ENCODE assay signal across 27 mouse cellular contexts in the genomic region with DNA sequence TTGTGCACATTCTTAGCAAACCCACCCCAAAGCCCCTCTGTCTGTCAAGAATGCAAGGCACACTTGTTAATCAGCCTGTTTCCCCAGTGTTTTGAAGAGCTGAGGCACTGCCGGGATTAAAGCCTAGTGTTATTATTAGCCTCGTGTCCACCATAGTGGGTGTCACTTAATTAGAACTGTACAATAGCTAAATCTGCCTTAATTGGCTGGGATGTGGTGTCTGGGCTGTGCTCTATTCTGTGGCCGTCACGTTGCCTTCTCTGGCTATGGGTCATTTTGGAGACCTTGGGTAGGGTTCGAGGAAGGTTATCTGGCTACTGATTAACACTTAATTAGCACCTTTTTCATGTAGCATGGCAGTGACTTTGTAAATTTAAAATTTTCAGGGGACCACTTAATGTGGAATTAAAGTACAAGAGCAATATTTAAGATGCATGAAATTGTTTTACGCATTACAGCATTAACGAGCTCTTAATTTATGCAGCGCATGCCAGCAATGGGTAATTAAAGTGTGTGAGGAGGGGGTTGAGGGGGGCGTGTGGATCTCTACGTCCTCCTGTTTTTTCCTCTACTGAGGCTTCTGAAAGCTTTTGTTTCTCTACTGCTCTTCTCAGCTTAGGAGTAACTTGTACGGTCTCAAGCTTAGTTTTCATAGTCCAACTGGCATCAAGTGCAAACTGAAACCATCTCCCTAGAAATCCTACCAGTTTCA.
DNase-seq lines count a peak whose midpoint lies in the region; ATAC-seq and TF ChIP-seq lines count a peak whose summit lies in the region.
"Had no signal": no experiment of that assay in that cellular context is flagged by ENCODE, and none has a peak within 500 bp of the region (broad histone marks: within the 10 kb centered on the region; RNA-seq: fewer than 3 reads in every experiment).

No protein-coding gene starts in this region.

- H3K36me3 ChIP-seq in midbrain, embryonic 14.5 days (ENCODE audit: control insufficient read depth, insufficient read depth, low read length): no peaks in the 10 kb centered on the region
- no peaks in the 10 kb centered on the region for H3K36me3 ChIP-seq in midbrain, postnatal 0 days (ENCODE audit: insufficient read depth, low read length)
- no peaks in the 10 kb centered on the region for H3K36me3 ChIP-seq in forebrain, embryonic 13.5 days (ENCODE audit: poor library complexity, severe bottlenecking)
- H3K36me3 ChIP-seq in forebrain, embryonic 16.5 days (ENCODE audit: control insufficient read depth, insufficient read depth): no peaks in the 10 kb centered on the region
- H3K36me3 ChIP-seq: embryonic facial prominence, embryonic 12.5 days; embryonic facial prominence, embryonic 15.5 days; heart, embryonic 12.5 days; heart, embryonic 15.5 days; hindbrain, embryonic 10.5 days; hindbrain, embryonic 13.5 days; intestine, embryonic 15.5 days had no signal

- DNase-seq in midbrain, embryonic 14.5 days: peak; percentile 20
- DNase-seq in midbrain, postnatal 0 days (ENCODE audit: low spot score): no peak
- no peak for DNase-seq in gastrocnemius, postnatal 36 days
- no peak for DNase-seq in spleen, adult 12 weeks (ENCODE audit: low spot score)
- no peak for DNase-seq in heart, adult 18-20 months
- DNase-seq: adrenal gland, postnatal 10 days; adrenal gland, postnatal 36 days; cerebellum, adult 11 months; cerebellum, adult 2 months; cerebellum, adult 9-11 months; cerebellum, postnatal 25 days; gastrocnemius, postnatal 10 days; heart, postnatal 10 days; heart, postnatal 36 days; kidney, adult 11 months had no signal

- intact Hi-C loops in gastrocnemius, postnatal 36 days (cut with DNase I): no loop called here

- H3K4me2 ChIP-seq in midbrain, embryonic 14.5 days (ENCODE audit: low read length): no peak overlapping the region
- H3K4me2 ChIP-seq in midbrain, postnatal 0 days (ENCODE audit: low read depth, low read length, poor library complexity, severe bottlenecking): no peak overlapping the region
- H3K4me2 ChIP-seq in forebrain, embryonic 13.5 days: no peak overlapping the region
- no peak overlapping the region for H3K4me2 ChIP-seq in forebrain, embryonic 16.5 days (ENCODE audit: low read length)
- H3K4me2 ChIP-seq: embryonic facial prominence, embryonic 12.5 days; embryonic facial prominence, embryonic 15.5 days; heart, embryonic 12.5 days; heart, embryonic 15.5 days; hindbrain, embryonic 13.5 days; intestine, embryonic 15.5 days had no signal

- H3K9me3 ChIP-seq in midbrain, embryonic 14.5 days (ENCODE audit: control insufficient read depth, low read length): no peaks in the 10 kb centered on the region
- no peaks in the 10 kb centered on the region for H3K9me3 ChIP-seq in midbrain, postnatal 0 days (ENCODE audit: low read length)
- no peaks in the 10 kb centered on the region for H3K9me3 ChIP-seq in forebrain, embryonic 13.5 days (replicated peaks)
- H3K9me3 ChIP-seq in forebrain, embryonic 16.5 days (ENCODE audit: control insufficient read depth, low read length): no peaks in the 10 kb centered on the region; the same call in none of the 2 replicates
- H3K9me3 ChIP-seq: embryonic facial prominence, embryonic 12.5 days; embryonic facial prominence, embryonic 15.5 days; heart, embryonic 12.5 days; heart, embryonic 15.5 days; intestine, embryonic 15.5 days had no signal

- WGBS in midbrain, embryonic 14.5 days: 58% methylated on average over 11 of the region's 11 CpGs
- 59% methylated on average over 11 of the region's 11 CpGs for WGBS in midbrain, postnatal 0 days
- 27% methylated on average over 11 of the region's 11 CpGs for WGBS in forebrain, embryonic 13.5 days
- WGBS in forebrain, embryonic 16.5 days: 24% methylated on average over 11 of the region's 11 CpGs

- TF ChIP-seq CTCF in midbrain, postnatal 0 days (IDR thresholded peaks at IDR 0.05): no peak

- H3K27me3 ChIP-seq in midbrain, embryonic 14.5 days (ENCODE audit: control insufficient read depth, insufficient read depth, low read length): no peaks in the 10 kb centered on the region
- no peaks in the 10 kb centered on the region for H3K27me3 ChIP-seq in midbrain, postnatal 0 days (ENCODE audit: insufficient read depth, low read length)
- no peaks in the 10 kb centered on the region for H3K27me3 ChIP-seq in forebrain, embryonic 13.5 days
- H3K27me3 ChIP-seq in forebrain, embryonic 16.5 days (replicated peaks; ENCODE audit: control insufficient read depth, insufficient read depth, low read length): no peaks in the 10 kb centered on the region
- H3K27me3 ChIP-seq: embryonic facial prominence, embryonic 12.5 days; embryonic facial prominence, embryonic 15.5 days; heart, embryonic 15.5 days; hindbrain, embryonic 13.5 days had no signal

- peaks cover 9% of the 10 kb centered on the region; the same call in 1 of the 2 replicates for H3K4me1 ChIP-seq in midbrain, embryonic 14.5 days (ENCODE audit: control insufficient read depth, insufficient read depth, low read length)
- no peaks in the 10 kb centered on the region for H3K4me1 ChIP-seq in midbrain, postnatal 0 days (ENCODE audit: insufficient read depth, low read length)
- H3K4me1 ChIP-seq in forebrain, embryonic 13.5 days: peaks cover 22% of the 10 kb centered on the region
- peaks cover 4% of the 10 kb centered on the region for H3K4me1 ChIP-seq in forebrain, embryonic 16.5 days (replicated peaks; ENCODE audit: control insufficient read depth, insufficient read depth, low read length)
- H3K4me1 ChIP-seq: heart, embryonic 15.5 days had no signal

- no peak overlapping the region for H3K4me3 ChIP-seq in midbrain, embryonic 14.5 days (replicated peaks; ENCODE audit: low read depth, low read length)
- H3K4me3 ChIP-seq in midbrain, postnatal 0 days (ENCODE audit: low read depth, low read length): no peak overlapping the region
- no peak overlapping the region for H3K4me3 ChIP-seq in forebrain, embryonic 13.5 days
- H3K4me3 ChIP-seq in forebrain, embryonic 16.5 days (replicated peaks; ENCODE audit: low read length): no peak overlapping the region
- H3K4me3 ChIP-seq: embryonic facial prominence, embryonic 12.5 days; embryonic facial prominence, embryonic 15.5 days; heart, embryonic 12.5 days; heart, embryonic 15.5 days; hindbrain, embryonic 10.5 days; hindbrain, embryonic 13.5 days; intestine, embryonic 15.5 days had no signal

- ATAC-seq in midbrain, embryonic 14.5 days (ENCODE audit: low FRiP score, low TSS enrichment): no peak
- no peak for ATAC-seq in midbrain, postnatal 0 days (ENCODE audit: low FRiP score)
- peak; percentile 86 for ATAC-seq in forebrain, embryonic 13.5 days
- peak; percentile 78 for ATAC-seq in forebrain, embryonic 16.5 days
- ATAC-seq: activated CD4-positive, CD25-positive, alpha-beta regulatory T cell, adult 4 months; CD4-positive, CD25-positive, alpha-beta regulatory T cell, adult 4 months; hindbrain, embryonic 16.5 days; intestine, embryonic 15.5 days had no signal

- no peak overlapping the region for H3K9ac ChIP-seq in midbrain, embryonic 14.5 days (replicated peaks; ENCODE audit: low read length)
- H3K9ac ChIP-seq in midbrain, postnatal 0 days (replicated peaks; ENCODE audit: low read length, poor library complexity, severe bottlenecking): no peak overlapping the region
- H3K9ac ChIP-seq in forebrain, embryonic 13.5 days: no peak overlapping the region
- H3K9ac ChIP-seq in forebrain, embryonic 16.5 days (replicated peaks; ENCODE audit: low read depth, low read length): no peak overlapping the region
- H3K9ac ChIP-seq: embryonic facial prominence, embryonic 12.5 days; embryonic facial prominence, embryonic 15.5 days; heart, embryonic 12.5 days; heart, embryonic 15.5 days; hindbrain, embryonic 13.5 days; intestine, embryonic 15.5 days had no signal

- no peak overlapping the region for H3K27ac ChIP-seq in midbrain, embryonic 14.5 days (replicated peaks; ENCODE audit: low read depth, low read length)
- H3K27ac ChIP-seq in midbrain, postnatal 0 days (ENCODE audit: low read depth, low read length): no peak overlapping the region
- peak overlapping the region; percentile 48 for H3K27ac ChIP-seq in forebrain, embryonic 13.5 days
- H3K27ac ChIP-seq in forebrain, embryonic 16.5 days (ENCODE audit: low read length): no peak overlapping the region
- H3K27ac ChIP-seq: embryonic facial prominence, embryonic 12.5 days; embryonic facial prominence, embryonic 15.5 days; heart, embryonic 15.5 days; hindbrain, embryonic 10.5 days; hindbrain, embryonic 13.5 days; intestine, embryonic 15.5 days had no signal

Comparison
In these comparisons a context has a peak if more than half of its experiments do, and no peak if none do; other contexts are left out.
1. ATAC-seq: peak in forebrain, embryonic 13.5 days (single experiment) and forebrain, embryonic 16.5 days (single experiment); none in midbrain, embryonic 14.5 days (single experiment) and midbrain, postnatal 0 days (single experiment).